Mouse (Mus musculus) MEL (cell line): ENCODE measurements around the gene Dnajc4. TPM values are rescaled to one million over a fixed set of nuclear protein-coding genes. Genes with fewer than 3 reads are reported as not detected.
A peak's percentile ranks its signal among the peaks of the same experiment; 100 is the strongest.

Experiments used
- DNase-seq: peaks from one replicate; pipeline ENCODE4 v3.0.0; 2011; ENCODE audit warnings: low read depth, low spot score
- H3K27ac ChIP-seq: 2 replicates; pipeline ENCODE4 v1.5.1; 2012; ENCODE audit warnings: low read depth, mild to moderate bottlenecking, control low read depth, low read length, moderate library complexity; ENCODE audit not compliant: control insufficient read depth
- H3K27me3 ChIP-seq, 2 experiments: fragments of 150-350 bp in 1 of 2; sonication (generic) in 1 of 2; 2 replicates each; pipeline ENCODE4 v1.6.1; 2012; ENCODE audit warnings: low read length in 2 of 2, mild to moderate bottlenecking in 2 of 2, improper control_type of control experiment in 1 of 2, moderate library complexity in 1 of 2; ENCODE audit not compliant: insufficient read depth in 2 of 2, control insufficient read depth in 1 of 2
- H3K36me3 ChIP-seq, 2 experiments: 2 replicates each; pipeline ENCODE4 v1.6.1; 2012 to 2014; ENCODE audit warnings: low read length in 2 of 2, improper control_type of control experiment in 1 of 2, inconsistent platforms in 1 of 2, mild to moderate bottlenecking in 1 of 2; ENCODE audit not compliant: insufficient read depth in 2 of 2, control insufficient read depth in 1 of 2
- H3K4me1 ChIP-seq, 2 experiments: fragments of 150-350 bp in 1 of 2; sonication (generic) in 1 of 2; 2 replicates each; pipeline ENCODE4 v1.6.1; 2012; ENCODE audit warnings: low read length in 2 of 2, improper control_type of control experiment in 1 of 2, mild to moderate bottlenecking in 1 of 2; ENCODE audit not compliant: insufficient read depth in 2 of 2, control insufficient read depth in 1 of 2
- H3K4me3 ChIP-seq, 2 experiments: fragments of 150-350 bp in 1 of 2; sonication (generic) in 1 of 2; 2 replicates each; pipeline ENCODE4 v1.5.1; 2012; ENCODE audit warnings: low read depth in 2 of 2, low read length in 2 of 2, mild to moderate bottlenecking in 2 of 2, moderate library complexity in 2 of 2, control low read depth in 1 of 2, improper control_type of control experiment in 1 of 2; ENCODE audit not compliant: control insufficient read depth in 1 of 2, insufficient read depth in 1 of 2
- H3K79me2 ChIP-seq: 2 replicates; pipeline ENCODE4 v1.6.1; 2012; ENCODE audit warnings: mild to moderate bottlenecking, low read length, moderate library complexity; ENCODE audit not compliant: control insufficient read depth, poor library complexity, insufficient read depth
- H3K9ac ChIP-seq: 2 replicates; pipeline ENCODE4 v1.6.1; 2012; ENCODE audit warnings: low read depth, mild to moderate bottlenecking, control low read depth, low read length, moderate library complexity; ENCODE audit not compliant: control insufficient read depth, poor library complexity, severe bottlenecking
- H3K9me3 ChIP-seq: fragments of 150-350 bp; sonication (generic); replicated peaks from 2 replicates; pipeline ENCODE4 v1.6.1; 2012; ENCODE audit warnings: mild to moderate bottlenecking, low read length, improper control_type of control experiment, moderate library complexity; ENCODE audit not compliant: insufficient read depth
- BHLHE40 ChIP-seq: IDR thresholded peaks from 2 replicates; pipeline ENCODE4 v1.6.1; 2012; ENCODE audit warnings: low read depth, mild to moderate bottlenecking, inconsistent platforms, low read length, improper control_type of control experiment, borderline replicate concordance
- CHD1 ChIP-seq: IDR thresholded peaks from 2 replicates; pipeline ENCODE4 v1.6.1; 2012; ENCODE audit warnings: low read depth, mild to moderate bottlenecking, inconsistent platforms, low read length, improper control_type of control experiment
- CHD2 ChIP-seq: IDR thresholded peaks from 2 replicates; pipeline ENCODE4 v1.6.1; 2011; ENCODE audit warnings: low read length, improper control_type of control experiment
- HCFC1 ChIP-seq: IDR thresholded peaks from 2 replicates; pipeline ENCODE4 v1.6.1; 2012; ENCODE audit warnings: low read depth, mild to moderate bottlenecking, inconsistent platforms, low read length, improper control_type of control experiment, moderate library complexity
- JUND ChIP-seq: IDR thresholded peaks from 2 replicates; pipeline ENCODE4 v1.6.1; 2011; ENCODE audit warnings: low read depth, mild to moderate bottlenecking, improper control_type of control experiment, low read length
- NELFE ChIP-seq: IDR thresholded peaks from 2 replicates; pipeline ENCODE4 v1.6.1; 2011; ENCODE audit warnings: low read depth, low read length, improper control_type of control experiment
- SIN3A ChIP-seq: IDR thresholded peaks from 2 replicates; pipeline ENCODE4 v1.6.1; 2012; ENCODE audit warnings: low read length, improper control_type of control experiment, inconsistent platforms
- TBP ChIP-seq: IDR thresholded peaks from 2 replicates; pipeline ENCODE4 v1.8.0; 2011; ENCODE audit warnings: low read depth, low read length, improper control_type of control experiment
- UBTF ChIP-seq: IDR thresholded peaks from 2 replicates; pipeline ENCODE4 v1.6.1; 2012; ENCODE audit warnings: low read depth, mild to moderate bottlenecking, inconsistent platforms, low read length, improper control_type of control experiment, moderate library complexity, borderline replicate concordance; ENCODE audit not compliant: insufficient read depth
- USF1 ChIP-seq: IDR thresholded peaks from 2 replicates; pipeline ENCODE4 v1.6.1; 2014; ENCODE audit warnings: low read depth, mild to moderate bottlenecking, inconsistent platforms, low read length, improper control_type of control experiment, moderate library complexity
- ZKSCAN1 ChIP-seq: IDR thresholded peaks from 2 replicates; pipeline ENCODE4 v1.6.1; 2012; ENCODE audit warnings: low read depth, mild to moderate bottlenecking, inconsistent platforms, low read length, improper control_type of control experiment, moderate library complexity
- polyA plus RNA-seq, 2 experiments: library from polyadenylated mRNA; stranded (reverse) in 1 of 2; unstranded in 1 of 2; fragments of >175 nt in 1 of 2; fragments of >200 nt in 1 of 2; gene quantifications; 2 replicates each; pipeline versions ENCODE4 v1.2.1 to v1.2.4; 2012; ENCODE audit warnings: low replicate concordance in 2 of 2, low read depth in 1 of 2; ENCODE audit not compliant: insufficient read length in 2 of 2, insufficient read depth in 1 of 2, missing spikeins in 1 of 2
- total RNA-seq: library from RNA; depleted of rRNA; stranded (reverse); fragments of 300-350 nt; gene quantifications from 2 replicates; pipeline ENCODE4 v1.2.3, GENCODE M21; 2012; rRNA removed

The Dnajc4 gene
- total and polyA plus RNA-seq, 3 experiments, result 4.2 to 12.9 TPM; not detected in 1

DNA sequence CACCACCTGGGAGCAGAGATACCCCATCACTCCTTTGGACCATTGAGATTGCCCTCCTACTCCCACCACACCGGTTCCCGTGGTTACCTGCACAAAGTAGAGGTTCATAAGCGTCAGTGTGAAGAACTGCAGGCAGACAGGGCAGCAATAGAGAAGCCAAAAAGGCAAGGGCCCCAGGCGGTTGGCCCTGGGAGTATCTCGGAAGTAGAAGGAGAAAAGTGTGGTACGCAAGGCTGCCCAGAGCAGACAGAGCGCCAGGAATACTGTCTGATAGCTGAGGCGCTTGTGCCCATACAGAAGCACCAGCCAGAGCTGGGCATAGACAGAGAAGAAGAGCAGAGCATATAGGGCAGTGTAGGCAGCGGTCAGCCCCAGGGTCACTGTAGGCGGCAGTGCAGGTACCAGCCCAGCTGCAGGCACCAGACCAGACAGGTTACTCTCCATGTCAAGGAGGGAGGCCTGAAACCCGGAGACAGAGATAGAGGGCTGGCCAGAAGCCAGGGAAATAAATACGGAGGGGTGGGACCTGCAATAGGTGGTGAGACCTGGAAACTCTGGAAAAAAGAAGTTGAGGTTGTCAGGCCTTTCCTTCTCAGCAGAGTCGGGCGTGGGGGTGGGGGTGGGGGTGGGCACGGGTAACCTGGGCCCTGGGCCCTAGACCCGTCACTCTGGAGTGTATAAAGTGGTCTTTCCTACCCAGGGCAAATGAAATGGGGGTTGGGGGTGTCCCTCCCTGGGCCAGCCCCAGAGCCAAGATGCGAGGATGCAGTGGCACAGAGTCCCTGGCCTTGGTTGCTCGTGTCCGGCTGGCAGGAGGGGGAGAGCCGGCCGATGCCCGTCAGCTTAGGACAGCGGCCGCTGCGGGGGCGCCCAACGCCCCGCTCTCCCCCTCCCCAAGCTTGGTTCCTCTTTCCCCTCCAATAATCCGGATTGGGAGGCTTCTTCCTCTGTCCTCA lies 51.7 kb downstream of the Dnajc4 start:
- Histone ChIP-seq H3K27me3 (no peaks in the 10 kb centered on the region), H3K4me3 (peak overlapping the region; percentile 9 to 72; a peak in 3 of 4 replicates), H3K79me2 (peaks cover 8% of the 10 kb centered on the region; the same call in 1 of the 2 replicates), H3K4me1 (peaks cover 0 to 10% of the 10 kb centered on the region in 2 experiments; a peak in 2 of 4 replicates), H3K9me3 (no peaks in the 10 kb centered on the region), H3K36me3 (peaks cover 0 to 2% of the 10 kb centered on the region in 2 experiments; a peak in 1 of 4 replicates), H3K27ac (peak overlapping the region; percentile 61), H3K9ac (peak overlapping the region; percentile 92)
- DNase-seq, result peak; percentile 70
- TF ChIP-seq TBP, result no peak
- no peak for TF ChIP-seq USF1
- TF ChIP-seq HCFC1, result peak; percentile 55
- peak; percentile 63; the same call in 1 of the 2 replicates for TF ChIP-seq SIN3A

DNA sequence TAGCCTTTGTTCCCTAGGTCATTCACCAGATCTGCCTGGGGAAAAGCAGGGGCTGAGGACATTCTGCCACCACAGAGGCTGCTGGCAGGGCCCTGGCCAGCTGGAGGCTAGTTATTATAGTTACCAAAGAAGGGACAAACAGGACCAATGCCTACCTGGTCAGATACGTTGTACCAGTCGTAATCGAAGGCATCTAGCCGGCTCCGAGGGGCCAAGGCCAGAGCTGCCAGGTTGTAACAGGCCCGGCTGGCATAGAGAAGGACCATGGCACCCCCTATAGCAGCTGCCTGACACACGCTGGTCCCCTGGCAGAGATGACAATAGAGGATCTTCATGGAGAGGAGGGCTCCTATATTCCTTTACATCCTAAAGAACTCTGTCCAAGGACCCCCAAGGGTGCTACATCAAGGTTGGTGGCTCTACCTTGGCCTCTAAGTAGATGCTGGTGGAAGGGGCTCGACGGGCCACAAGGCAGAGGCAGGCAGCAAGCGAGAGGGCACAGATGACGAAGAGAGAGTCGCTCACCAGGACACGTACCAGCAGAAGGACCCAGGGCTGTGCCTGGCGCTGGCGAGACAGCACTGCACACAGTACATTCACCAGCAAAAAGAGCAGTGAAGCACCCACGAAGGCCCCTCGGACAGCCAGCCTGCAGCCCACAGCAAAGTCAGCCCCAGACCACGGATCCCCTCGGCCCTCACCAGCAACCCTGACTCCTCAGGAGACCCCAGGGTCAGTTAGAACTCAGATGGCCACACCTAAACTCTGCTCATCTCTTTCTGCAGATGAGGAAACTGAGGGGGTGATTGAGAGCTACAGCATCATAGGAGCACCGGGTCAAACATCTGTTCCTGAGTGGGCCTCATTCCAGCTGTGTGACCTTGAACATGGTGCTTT lies 53.0 kb downstream of the Dnajc4 start:
- Histone ChIP-seq H3K79me2 (peaks cover 8% of the 10 kb centered on the region; the same call in 1 of the 2 replicates), H3K36me3 (peaks cover 0 to 2% of the 10 kb centered on the region in 2 experiments; a peak in 1 of 4 replicates), H3K27ac (no peak overlapping the region), H3K4me3 (no peak overlapping the region), H3K9ac (no peak overlapping the region), H3K27me3 (no peaks in the 10 kb centered on the region)
- DNase-seq, result no peak
- TF ChIP-seq ZKSCAN1 (no peak), CHD1 (no peak), JUND (no peak), CHD2 (no peak), TBP (no peak), BHLHE40 (no peak), UBTF (no peak), NELFE (no peak)
- TF ChIP-seq, all 39 proteins: peak for 0
- Histone ChIP-seq H3K4me1 (peaks cover 0 to 10% of the 10 kb centered on the region in 2 experiments; a peak in 2 of 4 replicates), H3K9me3 (no peaks in the 10 kb centered on the region)

Other genes with a start within 250 kb of the Dnajc4 start
- 4.7 and 4.9 TPM in 2 replicates for gene Rps6ka4, start 151.9 kb downstream of the Dnajc4 start, total RNA-seq
- 1 to 10 TPM in 1 of 2 experiments, not detected in 1; 7.3 TPM for gene Rps6ka4, start 151.9 kb downstream of the Dnajc4 start, polyA plus RNA-seq
- 32.4 and 38.7 TPM in 2 replicates for gene Ccdc88b, start 134.4 kb downstream of the Dnajc4 start, total RNA-seq
- gene Ccdc88b, start 134.4 kb downstream of the Dnajc4 start, polyA plus RNA-seq, result 10 to 100 TPM in 1 of 2 experiments, not detected in 1; 59.8 TPM
- 285 and 294 TPM in 2 replicates for gene Trmt112, start 82.9 kb downstream of the Dnajc4 start, total RNA-seq
- gene Trmt112, start 82.9 kb downstream of the Dnajc4 start, polyA plus RNA-seq, result 100 to 1,000 TPM in 1 of 2 experiments, not detected in 1; 319 TPM
- gene Prdx5, start 82.5 kb downstream of the Dnajc4 start, total RNA-seq, result 127 and 130 TPM in 2 replicates
- 100 to 1,000 TPM in 1 of 2 experiments, not detected in 1; 246 TPM for gene Prdx5, start 82.5 kb downstream of the Dnajc4 start, polyA plus RNA-seq
- 30.5 and 40.9 TPM in 2 replicates for gene Esrra, start 70.8 kb downstream of the Dnajc4 start, total RNA-seq
- 10 to 100 TPM in 1 of 2 experiments, not detected in 1; 32.5 TPM for gene Esrra, start 70.8 kb downstream of the Dnajc4 start, polyA plus RNA-seq
- gene Catsperz, start 67.2 kb downstream of the Dnajc4 start, total RNA-seq, result 0.65 TPM in 1 of 2 replicates, not detected in the other
- 1 to 10 TPM in 1 of 2 experiments, not detected in 1; 2.4 TPM for gene Catsperz, start 67.2 kb downstream of the Dnajc4 start, polyA plus RNA-seq
- gene Kcnk4, start 58.1 kb downstream of the Dnajc4 start, total RNA-seq, result 0.15 TPM in 1 of 2 replicates, not detected in the other
- gene Kcnk4, start 58.1 kb downstream of the Dnajc4 start, polyA plus RNA-seq, result 1 to 10 TPM in 1 of 2 experiments, not detected in 1; 1.8 TPM
- 37.7 and 51.7 TPM in 2 replicates for gene Bad, start 50.7 kb downstream of the Dnajc4 start, total RNA-seq
- gene Bad, start 50.7 kb downstream of the Dnajc4 start, polyA plus RNA-seq, result 10 to 100 TPM in 1 of 2 experiments, not detected in 1; 69.7 TPM
- gene Gpr137, start 50.1 kb downstream of the Dnajc4 start, total RNA-seq, result 21.3 and 27.1 TPM in 2 replicates
- gene Gpr137, start 50.1 kb downstream of the Dnajc4 start, polyA plus RNA-seq, result 10 to 100 TPM in 1 of 2 experiments, not detected in 1; 35.3 TPM
- 448 and 467 TPM in 2 replicates for gene Ppp1r14b, start 17.6 kb downstream of the Dnajc4 start, total RNA-seq
- gene Ppp1r14b, start 17.6 kb downstream of the Dnajc4 start, polyA plus RNA-seq, result 100 to 1,000 TPM in 1 of 2 experiments, not detected in 1; 349 TPM
- 12.6 and 13.0 TPM in 2 replicates for gene Plcb3, start 16.1 kb downstream of the Dnajc4 start, total RNA-seq
- gene Plcb3, start 16.1 kb downstream of the Dnajc4 start, polyA plus RNA-seq, result 10 to 100 TPM in 1 of 2 experiments, not detected in 1; 30.8 TPM
- gene Fkbp2, start 12.1 kb downstream of the Dnajc4 start, total RNA-seq, result 51.4 and 53.9 TPM in 2 replicates
- gene Fkbp2, start 12.1 kb downstream of the Dnajc4 start, polyA plus RNA-seq, result 100 to 1,000 TPM in 1 of 2 experiments, not detected in 1; 167 TPM
- gene Vegfb, start 4.9 kb downstream of the Dnajc4 start, total RNA-seq, result 11.2 and 11.5 TPM in 2 replicates
- 10 to 100 TPM in 1 of 2 experiments, not detected in 1; 67.6 TPM for gene Vegfb, start 4.9 kb downstream of the Dnajc4 start, polyA plus RNA-seq
- 23.8 and 32.1 TPM in 2 replicates for gene Nudt22, start 3.5 kb upstream of the Dnajc4 start, total RNA-seq
- 10 to 100 TPM in 1 of 2 experiments, not detected in 1; 30.8 TPM for gene Nudt22, start 3.5 kb upstream of the Dnajc4 start, polyA plus RNA-seq
- 1.2 and 1.8 TPM in 2 replicates for gene Trpt1, start 3.6 kb upstream of the Dnajc4 start, total RNA-seq
- gene Trpt1, start 3.6 kb upstream of the Dnajc4 start, polyA plus RNA-seq, result 1 to 10 TPM in 1 of 2 experiments, not detected in 1; 2.3 TPM
- 295 and 329 TPM in 2 replicates for gene Fermt3, start 26.9 kb upstream of the Dnajc4 start, total RNA-seq
- 100 to 1,000 TPM; 244 to 327 TPM for gene Fermt3, start 26.9 kb upstream of the Dnajc4 start, polyA plus RNA-seq
- gene Stip1, start 47.4 kb upstream of the Dnajc4 start, total RNA-seq, result 281 and 284 TPM in 2 replicates
- 100 to 1,000 TPM; 370 to 430 TPM for gene Stip1, start 47.4 kb upstream of the Dnajc4 start, polyA plus RNA-seq
- 1.9 and 4.5 TPM in 2 replicates for gene Macrod1, start 64.2 kb upstream of the Dnajc4 start, total RNA-seq
- gene Macrod1, start 64.2 kb upstream of the Dnajc4 start, polyA plus RNA-seq, result 10 to 100 TPM in 1 of 2 experiments, not detected in 1; 15.7 TPM
- 0.03 TPM in 1 of 2 replicates, not detected in the other for gene Flrt1, start 113.2 kb upstream of the Dnajc4 start, total RNA-seq
- gene Flrt1, start 113.2 kb upstream of the Dnajc4 start, polyA plus RNA-seq, result not detected
- 103 and 106 TPM in 2 replicates for gene Otub1, start 213.7 kb upstream of the Dnajc4 start, total RNA-seq
- gene Otub1, start 213.7 kb upstream of the Dnajc4 start, polyA plus RNA-seq, result 100 to 1,000 TPM; 194 to 285 TPM
- gene Cox8a, start 225.0 kb upstream of the Dnajc4 start, total RNA-seq, result 736 and 745 TPM in 2 replicates
- 1,000 to 10,000 TPM in 1 of 2 experiments, not detected in 1; 1,213 TPM for gene Cox8a, start 225.0 kb upstream of the Dnajc4 start, polyA plus RNA-seq
- gene Naa40, start 248.6 kb upstream of the Dnajc4 start, total RNA-seq, result 45.5 and 46.8 TPM in 2 replicates
- gene Naa40, start 248.6 kb upstream of the Dnajc4 start, polyA plus RNA-seq, result 10 to 100 TPM in 1 of 2 experiments, not detected in 1; 75.7 TPM